Mouse (Mus musculus): ENCODE measurements around the gene Rps6kb2. TPM values are rescaled to one million over a fixed set of nuclear protein-coding genes. Genes with fewer than 3 reads are reported as not detected.

The Rps6kb2 gene
- polyA plus RNA-seq, 1 experiment from 2014 or later, result 42.4 TPM

- no peak for DNase-seq (ENCODE audit: low spot score)
- Histone ChIP-seq H3K9ac (ENCODE audit: low read depth, low read length) (no peak overlapping the region), H3K9me3 (replicated peaks; ENCODE audit: low read length) (no peaks in the 10 kb centered on the region), H3K4me1 (replicated peaks; ENCODE audit: insufficient read depth, low read length) (peaks cover 30% of the 10 kb centered on the region), H3K27ac (no peak overlapping the region), H3K4me3 (replicated peaks; ENCODE audit: low read depth, low read length) (no peak overlapping the region), H3K4me2 (ENCODE audit: low read length) (no peak overlapping the region), H3K36me3 (ENCODE audit: insufficient read depth, low read length) (no peaks in the 10 kb centered on the region), H3K27me3 (ENCODE audit: insufficient read depth, low read length) (no peaks in the 10 kb centered on the region)
- 78% methylated on average over 10 of the region's 10 CpGs for WGBS
- no peak for ATAC-seq (replicated peaks; ENCODE audit: low FRiP score, low read depth)
- no peak for TF ChIP-seq CTCF (IDR thresholded peaks at IDR 0.05; ENCODE audit: low read depth)
These were observed 7.7 kb upstream of the Rps6kb2 start for GRCm38 (mm10) chr19:4170723-4171392.

- Histone ChIP-seq H3K9ac (ENCODE audit: low read depth, low read length) (peak overlapping the region; percentile 71), H3K27me3 (ENCODE audit: insufficient read depth, low read length) (no peaks in the 10 kb centered on the region), H3K27ac (peak overlapping the region; percentile 81), H3K4me1 (replicated peaks; ENCODE audit: insufficient read depth, low read length) (peaks cover 22% of the 10 kb centered on the region), H3K36me3 (ENCODE audit: insufficient read depth, low read length) (no peaks in the 10 kb centered on the region), H3K4me2 (ENCODE audit: low read length) (peak overlapping the region; percentile 61), H3K4me3 (replicated peaks; ENCODE audit: low read depth, low read length) (peak overlapping the region; percentile 29), H3K9me3 (replicated peaks; ENCODE audit: low read length) (no peaks in the 10 kb centered on the region)
- 8% methylated on average over 27 of the region's 27 CpGs for WGBS
- ATAC-seq (replicated peaks; ENCODE audit: low FRiP score, low read depth) (peak; percentile 29), DNase-seq (ENCODE audit: low spot score) (no peak)
- TF ChIP-seq CTCF (IDR thresholded peaks at IDR 0.05; ENCODE audit: low read depth), result no peak
These were observed 6.7 kb upstream of the Rps6kb2 start for GRCm38 (mm10) chr19:4169810-4170209.

DNA sequence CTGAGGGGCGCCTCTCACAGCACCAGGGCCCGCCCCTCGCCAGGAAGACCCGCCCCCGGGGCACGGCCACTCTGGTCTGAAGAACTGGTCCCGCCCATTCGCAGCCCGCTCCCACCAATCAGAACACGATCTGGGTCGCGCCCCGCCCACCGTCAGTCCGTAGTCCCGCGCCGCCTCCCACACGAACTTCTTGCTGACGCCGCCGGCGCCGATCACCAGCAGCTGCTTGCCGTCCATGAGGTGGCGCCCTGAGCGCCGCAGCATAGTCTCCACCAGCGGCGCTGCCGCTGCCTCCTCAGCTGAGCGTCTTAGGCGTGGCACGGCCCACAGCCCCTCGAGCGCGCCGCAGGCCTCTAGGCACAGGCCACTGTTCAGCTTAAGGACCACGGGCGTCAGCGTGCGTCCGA is 6.2 kb upstream of the Rps6kb2 start:
- Histone ChIP-seq H3K27me3 (ENCODE audit: insufficient read depth, low read length) (no peaks in the 10 kb centered on the region), H3K4me1 (replicated peaks; ENCODE audit: insufficient read depth, low read length) (peaks cover 22% of the 10 kb centered on the region), H3K9me3 (replicated peaks; ENCODE audit: low read length) (no peaks in the 10 kb centered on the region), H3K36me3 (ENCODE audit: insufficient read depth, low read length) (no peaks in the 10 kb centered on the region), H3K4me2 (ENCODE audit: low read length) (peak overlapping the region; percentile 61), H3K4me3 (replicated peaks; ENCODE audit: low read depth, low read length) (peak overlapping the region; percentile 29), H3K9ac (ENCODE audit: low read depth, low read length) (peak overlapping the region; percentile 71), H3K27ac (peak overlapping the region; percentile 81)
- ATAC-seq (replicated peaks; ENCODE audit: low FRiP score, low read depth) (peak; percentile 93), DNase-seq (ENCODE audit: low spot score) (peak; percentile 100)
- WGBS, result under 1% methylated on average over 43 of the region's 43 CpGs
- TF ChIP-seq CTCF (IDR thresholded peaks at IDR 0.05; ENCODE audit: low read depth), result peak; percentile 96

- H3K4me1 ChIP-seq (replicated peaks; ENCODE audit: insufficient read depth, low read length), result peaks cover 26% of the 10 kb centered on the region
- 76% methylated on average over 9 of the region's 9 CpGs for WGBS
- ATAC-seq (replicated peaks; ENCODE audit: low FRiP score, low read depth), result no peak
- H3K36me3 ChIP-seq (ENCODE audit: insufficient read depth, low read length), result no peaks in the 10 kb centered on the region
- H3K9ac ChIP-seq (ENCODE audit: low read depth, low read length), result no peak overlapping the region
- no peak for TF ChIP-seq CTCF (IDR thresholded peaks at IDR 0.05; ENCODE audit: low read depth)
- no peak overlapping the region for H3K4me2 ChIP-seq (ENCODE audit: low read length)
- no peaks in the 10 kb centered on the region for H3K9me3 ChIP-seq (replicated peaks; ENCODE audit: low read length)
- no peak overlapping the region for H3K4me3 ChIP-seq (replicated peaks; ENCODE audit: low read depth, low read length)
- DNase-seq (ENCODE audit: low spot score), result no peak
- no peak overlapping the region for H3K27ac ChIP-seq
- no peaks in the 10 kb centered on the region for H3K27me3 ChIP-seq (ENCODE audit: insufficient read depth, low read length)
These were observed 3.7 kb upstream of the Rps6kb2 start for GRCm38 (mm10) chr19:4166678-4167476.

- H3K4me2 ChIP-seq (ENCODE audit: low read length), result no peak overlapping the region
- H3K9ac ChIP-seq (ENCODE audit: low read depth, low read length), result no peak overlapping the region
- 79% methylated on average over 2 of the region's 2 CpGs for WGBS
- H3K4me1 ChIP-seq (replicated peaks; ENCODE audit: insufficient read depth, low read length), result peaks cover 5% of the 10 kb centered on the region
- no peaks in the 10 kb centered on the region for H3K9me3 ChIP-seq (replicated peaks; ENCODE audit: low read length)
- TF ChIP-seq CTCF (IDR thresholded peaks at IDR 0.05; ENCODE audit: low read depth), result no peak
- no peaks in the 10 kb centered on the region for H3K27me3 ChIP-seq (ENCODE audit: insufficient read depth, low read length)
- no peak for DNase-seq (ENCODE audit: low spot score)
- peaks cover 17% of the 10 kb centered on the region; the same call in 1 of the 2 replicates for H3K36me3 ChIP-seq (ENCODE audit: insufficient read depth, low read length)
- no peak overlapping the region for H3K27ac ChIP-seq
- H3K4me3 ChIP-seq (replicated peaks; ENCODE audit: low read depth, low read length), result no peak overlapping the region
- no peak for ATAC-seq (replicated peaks; ENCODE audit: low FRiP score, low read depth)
These were observed 1.6 kb upstream of the Rps6kb2 start for GRCm38 (mm10) chr19:4164721-4165120.

DNA sequence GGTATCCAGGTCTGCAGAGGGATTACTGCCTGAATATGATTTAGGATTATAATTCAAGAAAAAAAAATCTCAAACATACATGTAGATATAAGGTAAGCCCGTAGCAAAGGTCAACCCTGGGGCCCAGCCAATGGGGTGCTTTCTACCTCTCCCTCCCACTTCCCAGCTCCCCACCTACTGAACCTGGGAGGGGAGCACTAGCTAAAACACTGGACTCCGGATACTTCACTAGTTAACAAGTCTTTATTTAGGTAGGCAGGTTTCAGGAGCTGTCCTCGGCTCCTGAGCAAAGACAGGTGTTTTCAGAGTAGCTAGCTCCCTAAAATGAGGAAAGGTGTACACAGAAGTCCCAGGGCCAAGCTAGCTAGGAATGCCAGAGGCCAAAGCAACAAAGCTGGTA is 946 bp upstream of the Rps6kb2 start:
- Histone ChIP-seq H3K4me1 (replicated peaks; ENCODE audit: insufficient read depth, low read length) (peaks cover 4% of the 10 kb centered on the region; the same call in 1 of the 2 replicates), H3K27ac (no peak overlapping the region), H3K27me3 (ENCODE audit: insufficient read depth, low read length) (no peaks in the 10 kb centered on the region), H3K9me3 (replicated peaks; ENCODE audit: low read length) (no peaks in the 10 kb centered on the region), H3K9ac (ENCODE audit: low read depth, low read length) (no peak overlapping the region), H3K4me2 (ENCODE audit: low read length) (no peak overlapping the region), H3K4me3 (replicated peaks; ENCODE audit: low read depth, low read length) (no peak overlapping the region), H3K36me3 (ENCODE audit: insufficient read depth, low read length) (peaks cover 23% of the 10 kb centered on the region)
- DNase-seq (ENCODE audit: low spot score) (no peak), ATAC-seq (replicated peaks; ENCODE audit: low FRiP score, low read depth) (no peak)
- TF ChIP-seq CTCF (IDR thresholded peaks at IDR 0.05; ENCODE audit: low read depth), result no peak
- 77% methylated on average over 3 of the region's 3 CpGs for WGBS

Data from kidney, postnatal 0 days (tissue).